In the genomic region with DNA sequence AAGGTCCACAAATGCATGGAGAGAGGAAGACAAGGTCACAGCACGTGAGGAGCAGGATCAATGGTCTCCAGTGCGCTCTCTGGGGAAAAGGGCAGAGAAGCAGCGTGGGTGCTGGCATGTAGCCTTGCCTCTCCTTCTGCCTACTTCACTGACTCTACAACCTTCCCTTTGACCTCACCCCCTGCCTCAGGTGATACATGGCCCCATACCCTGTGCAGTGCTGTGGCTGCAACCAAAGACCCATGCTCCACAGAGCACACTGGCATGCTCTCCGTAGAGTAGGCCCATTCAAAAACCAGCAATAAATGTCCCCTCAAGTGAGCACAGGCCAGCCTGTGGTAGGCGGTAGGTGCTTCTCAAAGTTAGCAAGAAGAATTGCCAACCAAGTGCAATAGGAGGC, we compare ENCODE assay signal across 17 mouse cellular contexts. TPM values are rescaled to one million over a fixed set of nuclear protein-coding genes. Genes with fewer than 3 reads are reported as not detected.
"Had no signal": no experiment of that assay in that cellular context is flagged by ENCODE, and none has a peak within 500 bp of the region (broad histone marks: within the 10 kb centered on the region; RNA-seq: fewer than 3 reads in every experiment).

No protein-coding gene starts in this region.

- H3K9me3 ChIP-seq: kidney, embryonic 15.5 days; limb, embryonic 13.5 days; midbrain, embryonic 10.5 days; neural tube, embryonic 12.5 days had no signal

- H3K4me2 ChIP-seq: kidney, embryonic 15.5 days; limb, embryonic 13.5 days; neural tube, embryonic 12.5 days had no signal

- H3K27me3 ChIP-seq: kidney, embryonic 15.5 days; limb, embryonic 13.5 days; neural tube, embryonic 12.5 days had no signal

- H3K27ac ChIP-seq: kidney, embryonic 15.5 days; limb, embryonic 13.5 days; liver, embryonic 14.5 days; midbrain, embryonic 10.5 days; neural tube, embryonic 12.5 days had no signal

- H3K4me3 ChIP-seq: kidney, embryonic 15.5 days; limb, embryonic 13.5 days; midbrain, embryonic 10.5 days; myocyte; neural tube, embryonic 12.5 days had no signal

- H3K36me3 ChIP-seq: kidney, embryonic 15.5 days; limb, embryonic 13.5 days; midbrain, embryonic 10.5 days; neural tube, embryonic 12.5 days had no signal

- DNase-seq: kidney, adult 2 months; kidney, postnatal 14 days; layer of hippocampus, postnatal 36 days; left cerebral cortex, postnatal 4 days; lung, adult 18-20 months; retina, postnatal 1 day; right cerebral cortex, postnatal 4 days; spleen, adult 18-20 months; thymus, adult 18-20 months; thymus, postnatal 14 days had no signal

- H3K9ac ChIP-seq: kidney, embryonic 15.5 days; limb, embryonic 13.5 days; liver, embryonic 14.5 days; neural tube, embryonic 12.5 days had no signal

- H3K4me1 ChIP-seq: kidney, embryonic 15.5 days; limb, embryonic 13.5 days; midbrain, embryonic 10.5 days; neural tube, embryonic 12.5 days had no signal

RNA-seq across cellular contexts. Expression of gene Snap91, which starts 28.8 kb away (rescaled TPM):
- polyA plus RNA-seq: liver, adult 2 months; myocyte had no signal
